Mouse (Mus musculus) 416B (cell line): ENCODE results near the gene Gm8994.
A peak's percentile ranks its signal among the peaks of the same experiment; 100 is the strongest.
"Not testable (repeated sequence)": the region's sequence is repeated elsewhere in the genome, so short reads cannot be mapped to it uniquely, and the experiment has no call there.

Source experiments
- DNase-seq: peaks from one replicate; pipeline ENCODE4 v3.0.0; 2011; ENCODE audit warnings: low read depth

The Gm8994 gene

DNA sequence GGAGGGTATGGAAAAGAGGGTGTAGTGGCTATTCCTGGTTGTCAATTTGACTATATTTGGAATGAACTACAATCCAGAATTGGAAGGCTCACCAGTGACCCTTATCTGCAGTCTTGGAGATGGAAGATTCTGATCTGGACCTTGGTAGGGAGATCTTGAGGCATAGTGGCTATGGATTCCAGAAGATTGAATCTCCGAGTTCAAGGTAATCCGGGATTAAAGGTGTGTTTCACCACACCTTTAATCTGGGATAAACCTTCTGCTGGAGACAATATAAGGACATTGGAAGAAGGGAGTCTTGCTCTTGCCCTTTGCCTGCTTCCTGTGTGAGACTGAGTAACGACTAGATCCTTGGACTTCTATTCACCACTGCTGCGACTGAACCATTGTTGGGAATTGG, at the start of gene Gm8994:
Gene Gm8994 (plus strand): TSS at position 301 of the 400 bp plus-strand sequence.
- not testable (repeated sequence) for DNase-seq

DNA sequence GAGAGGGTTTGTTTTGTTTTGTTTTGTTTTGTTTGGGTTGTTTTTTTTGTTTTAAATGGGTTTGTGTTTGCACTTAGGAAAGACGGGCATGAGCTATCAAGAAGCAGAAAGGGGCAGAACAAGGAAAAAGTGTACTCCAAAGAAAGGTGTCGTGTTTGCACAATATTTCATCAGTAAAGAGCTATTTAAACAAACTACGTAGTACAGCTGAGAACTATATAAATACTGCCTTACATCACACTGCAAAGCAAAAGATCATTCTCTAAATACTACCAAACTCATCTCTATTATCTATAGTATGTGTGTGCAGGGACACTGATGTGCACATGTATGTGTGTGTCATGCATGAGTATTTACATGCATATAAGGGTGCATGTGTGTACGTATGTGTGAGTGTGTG, 49.7 kb upstream of the Gm8994 start:
- no peak for DNase-seq

DNA sequence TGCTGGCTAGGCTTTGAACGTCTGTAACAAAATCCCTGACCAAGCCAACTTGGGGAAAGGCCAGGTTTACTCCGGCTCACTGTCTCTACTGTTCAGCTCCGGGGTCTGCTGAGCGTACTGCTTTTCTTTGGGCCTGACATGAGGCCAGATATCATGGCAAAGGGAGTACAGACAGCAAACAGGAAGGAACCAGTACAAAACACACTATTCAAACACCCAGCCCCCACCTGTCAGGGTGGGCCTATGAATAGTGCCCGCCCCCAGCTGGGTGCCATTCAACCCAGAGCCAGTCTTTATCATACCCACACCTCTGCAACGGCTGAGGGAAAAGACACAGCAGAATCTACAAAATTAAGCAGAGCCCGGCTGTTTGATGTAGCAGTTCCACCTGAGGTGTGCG, 42.8 kb upstream of the Gm8994 start:
- no peak for DNase-seq

DNA sequence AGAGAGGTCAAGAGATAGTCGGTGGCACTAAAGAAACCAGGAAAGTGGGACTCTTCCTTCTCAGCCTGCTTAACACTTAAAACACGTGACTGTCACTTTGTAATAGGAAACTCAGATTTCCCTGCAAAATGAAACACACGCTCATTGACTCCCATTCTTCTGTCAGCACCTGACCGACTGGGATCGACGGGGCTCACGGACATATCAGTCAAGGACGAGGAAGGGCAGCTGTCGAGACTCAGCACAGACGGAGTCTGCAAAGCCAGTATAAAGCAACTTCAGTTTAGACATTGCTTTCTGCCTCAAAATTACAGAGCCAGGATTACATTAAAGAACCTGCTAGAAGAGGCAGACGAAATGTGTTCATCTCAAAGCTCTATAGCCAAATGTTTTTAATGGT, 41.2 kb upstream of the Gm8994 start:
- no peak for DNase-seq

DNA sequence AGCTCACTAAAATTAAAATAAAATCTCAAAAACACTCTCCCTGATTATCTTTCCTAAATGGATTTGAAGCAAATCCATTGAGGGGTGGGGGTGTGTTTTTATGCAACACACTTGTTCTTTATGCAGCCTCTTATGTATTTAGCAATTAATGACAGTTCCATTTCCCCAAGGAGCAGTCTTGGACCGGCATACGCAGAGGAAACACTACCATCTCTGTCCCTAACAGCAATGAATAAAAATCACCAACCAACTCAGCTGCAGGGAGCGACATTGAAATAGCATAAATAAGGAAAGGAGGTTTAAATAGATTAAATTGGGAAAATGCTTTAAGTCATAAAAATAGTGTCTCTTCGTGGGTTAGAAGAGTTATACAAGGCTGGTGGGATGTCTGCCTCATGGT, 40.8 kb upstream of the Gm8994 start:
- no peak for DNase-seq

DNA sequence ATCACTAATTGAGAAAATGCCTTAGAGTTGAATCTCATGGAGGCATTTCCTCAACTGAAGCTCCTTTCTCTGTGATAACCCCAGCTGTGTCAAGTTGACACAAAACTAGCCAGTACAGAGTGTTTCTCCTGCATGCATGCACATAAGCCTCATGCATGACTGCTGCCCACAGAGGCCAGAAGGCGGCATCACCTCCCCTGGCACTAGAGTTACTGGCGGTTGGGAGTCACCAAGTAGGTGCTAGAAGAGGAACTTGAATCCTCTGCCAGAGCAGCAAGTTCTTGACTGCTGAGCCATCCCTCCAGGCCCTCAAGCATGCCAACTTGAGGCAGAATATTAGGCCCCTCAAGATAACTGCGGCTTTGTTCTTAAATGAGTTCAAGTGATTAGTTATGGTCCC, 35.9 kb upstream of the Gm8994 start:
- DNase-seq = no peak

DNA sequence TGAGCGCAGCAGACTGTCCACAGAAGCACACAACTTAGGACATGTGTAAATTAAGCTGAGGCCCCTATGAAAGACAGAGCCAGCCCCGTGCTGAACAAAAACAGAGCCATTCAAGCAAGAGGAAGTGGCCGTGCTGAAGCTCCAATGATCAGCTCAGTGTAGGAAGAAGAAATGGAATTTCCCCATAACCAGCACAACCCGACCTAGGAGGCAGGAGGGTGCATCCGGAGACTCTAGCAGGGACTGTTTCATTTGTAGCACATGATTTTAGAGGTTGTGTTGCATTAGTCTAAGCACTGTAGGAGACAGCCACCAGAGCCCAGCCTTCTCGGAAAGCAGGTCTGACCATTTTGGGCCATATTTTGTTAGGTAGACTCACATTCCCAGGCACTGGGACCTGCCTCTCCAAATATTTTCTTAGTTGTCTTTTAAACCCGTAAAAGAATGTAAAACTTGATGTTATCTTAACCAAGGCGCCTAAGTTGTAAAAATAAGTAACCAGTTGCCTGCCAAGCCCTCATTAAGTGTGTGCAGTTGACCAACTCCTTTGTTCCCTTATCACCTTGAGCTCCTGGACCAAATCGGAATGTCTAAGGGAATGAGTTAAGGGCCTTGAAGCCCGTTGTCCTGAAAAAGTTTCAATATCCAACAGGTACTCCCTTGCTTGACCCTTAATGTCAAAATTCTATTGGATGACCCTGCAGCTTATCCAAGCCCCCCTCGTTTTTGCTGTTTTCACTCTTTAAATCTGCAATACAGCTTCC, 35.2 kb upstream of the Gm8994 start:
- DNase-seq = no peak

DNA sequence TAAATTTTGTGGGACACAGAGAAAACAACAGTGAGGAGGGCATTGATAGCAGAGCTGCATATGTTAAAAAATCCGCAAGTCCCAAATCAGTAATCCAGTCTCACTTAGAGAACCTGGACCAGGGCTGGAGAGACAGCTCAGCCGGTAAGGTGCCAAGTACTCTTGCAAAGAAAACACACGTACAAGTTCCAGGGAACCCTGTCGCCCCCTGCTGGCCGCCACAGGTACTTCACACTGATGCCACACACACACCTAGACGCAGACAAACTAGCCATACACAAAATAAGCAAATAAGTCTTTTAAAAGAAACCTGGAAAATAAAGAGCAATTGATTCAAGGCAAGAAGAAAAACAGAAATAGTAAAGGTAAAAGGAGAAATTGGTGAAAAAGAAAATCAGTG, 33.6 kb upstream of the Gm8994 start:
- no peak for DNase-seq

DNA sequence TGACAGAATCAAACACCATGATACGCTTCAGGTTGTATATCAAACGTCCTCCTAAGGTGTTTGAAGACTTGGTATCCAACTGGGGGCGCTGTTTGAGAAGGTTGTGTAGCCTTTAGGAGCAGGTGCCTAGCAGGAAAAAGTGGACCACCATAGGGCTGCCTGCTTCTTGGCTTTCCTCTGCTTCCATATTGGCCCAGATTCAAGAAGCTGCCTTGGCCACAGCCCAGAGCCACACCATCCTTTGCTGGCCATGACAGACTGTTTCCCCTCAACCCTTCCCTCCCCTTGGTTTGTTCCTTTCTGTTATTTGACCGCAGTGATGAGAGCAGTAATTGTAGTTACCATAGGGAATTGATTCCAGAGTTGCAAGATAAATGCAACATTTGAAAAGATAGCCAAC, 31.5 kb upstream of the Gm8994 start:
- no peak for DNase-seq

DNA sequence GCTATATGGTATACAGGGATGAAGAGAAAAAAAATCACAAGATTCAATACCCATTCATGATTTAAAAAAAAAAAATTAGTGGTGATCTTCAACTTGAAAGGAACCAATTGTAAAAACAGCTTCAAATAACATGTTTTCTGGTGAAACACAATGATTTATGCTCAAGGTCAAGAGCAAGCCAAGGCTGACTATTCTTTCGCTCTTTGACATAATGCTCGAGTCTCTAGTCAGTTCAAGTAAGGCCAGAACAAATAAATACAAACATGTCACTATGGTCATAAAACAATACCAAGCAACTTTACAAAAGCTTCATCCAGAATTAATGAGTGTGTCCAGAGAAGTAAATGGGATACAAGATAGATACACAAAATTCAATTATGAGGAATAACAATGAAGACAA, 31.1 kb upstream of the Gm8994 start:
- no peak for DNase-seq

DNA sequence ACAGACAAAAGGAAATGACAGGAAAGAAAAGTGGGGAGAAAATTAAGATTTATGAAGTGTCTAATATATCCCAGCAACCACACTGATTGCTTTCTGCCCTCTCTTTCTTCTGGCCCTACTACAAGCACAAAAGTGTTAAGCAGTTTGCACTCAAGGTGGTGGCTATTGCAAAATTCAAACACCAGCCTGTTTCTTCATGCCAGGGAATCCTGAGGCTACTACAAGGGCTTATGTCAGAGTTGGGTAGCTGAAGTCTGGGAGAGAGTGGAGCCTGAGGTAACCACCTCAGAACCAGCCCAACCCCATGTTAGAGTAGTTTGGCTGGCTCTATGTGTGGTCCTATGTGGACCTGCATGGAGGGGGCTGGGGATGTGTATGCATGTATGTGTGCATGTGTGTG, 23.8 kb upstream of the Gm8994 start:
- no peak for DNase-seq

DNA sequence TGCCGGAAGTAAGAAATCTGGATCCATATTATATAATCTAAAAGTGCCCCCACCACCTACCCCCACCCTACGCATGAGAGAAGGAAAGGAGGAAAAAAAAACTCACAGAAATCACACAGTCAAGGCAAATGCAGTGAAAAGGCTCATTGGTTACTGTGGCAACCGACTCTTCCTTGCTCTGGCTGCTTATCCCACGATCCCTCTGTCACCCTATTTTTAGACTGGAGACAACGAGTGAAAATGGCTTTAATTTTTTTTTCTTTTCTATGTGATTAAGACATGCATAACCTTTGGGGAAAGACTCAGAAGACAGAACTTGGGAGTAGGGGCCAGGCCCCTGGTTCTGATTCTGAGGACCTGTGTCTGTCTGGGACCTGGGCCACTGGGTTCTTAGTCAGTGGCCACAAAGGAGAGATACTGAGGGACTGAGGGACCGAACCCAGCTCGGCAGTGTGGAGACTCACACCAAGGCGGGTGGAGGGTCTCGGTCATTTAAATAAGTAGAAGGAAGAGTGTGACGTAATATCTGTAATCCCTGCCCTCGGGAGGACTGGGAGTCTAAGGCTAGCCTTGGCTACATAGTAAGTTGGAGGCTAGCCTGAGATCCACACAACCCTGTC, 22.9 kb upstream of the Gm8994 start:
- no peak for DNase-seq

DNA sequence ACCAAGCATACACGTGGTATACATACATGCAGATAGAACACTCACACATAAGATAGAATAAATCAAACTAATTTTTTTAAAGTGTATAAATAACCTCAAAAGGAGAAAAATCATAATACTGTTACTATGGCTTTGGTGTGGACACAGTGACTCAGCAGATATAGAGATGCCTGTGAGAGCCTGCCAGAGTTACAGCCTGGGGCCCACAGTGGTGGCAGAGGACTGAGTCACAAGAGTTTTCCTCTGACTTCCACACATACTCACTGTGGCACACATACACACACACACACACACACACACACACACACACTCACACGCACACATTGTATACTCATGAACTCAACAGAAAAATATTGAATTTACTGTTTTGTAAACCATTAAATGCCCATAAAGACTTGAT, 17.9 kb upstream of the Gm8994 start:
- DNase-seq = peak; percentile 46

DNA sequence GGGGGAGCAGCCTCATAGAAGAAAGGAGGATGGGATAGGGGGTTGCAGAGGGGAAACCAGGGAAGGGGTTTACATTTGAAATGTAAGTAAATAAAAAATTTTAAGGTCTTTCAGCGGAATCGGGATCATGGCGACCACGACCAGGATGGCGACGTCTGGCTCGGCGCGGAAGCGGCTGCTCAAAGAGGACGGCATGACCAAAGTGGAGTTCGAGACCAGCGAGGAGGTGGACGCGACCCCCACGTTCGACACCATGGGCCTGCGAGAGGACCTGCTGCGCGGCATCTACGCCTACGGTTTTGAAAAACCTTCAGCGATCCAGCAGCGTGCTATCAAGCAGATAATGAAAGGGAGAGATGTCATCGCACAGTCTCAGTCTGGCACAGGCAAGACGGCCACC, 1.1 kb downstream of the Gm8994 start:
- DNase-seq = not testable (repeated sequence)

DNA sequence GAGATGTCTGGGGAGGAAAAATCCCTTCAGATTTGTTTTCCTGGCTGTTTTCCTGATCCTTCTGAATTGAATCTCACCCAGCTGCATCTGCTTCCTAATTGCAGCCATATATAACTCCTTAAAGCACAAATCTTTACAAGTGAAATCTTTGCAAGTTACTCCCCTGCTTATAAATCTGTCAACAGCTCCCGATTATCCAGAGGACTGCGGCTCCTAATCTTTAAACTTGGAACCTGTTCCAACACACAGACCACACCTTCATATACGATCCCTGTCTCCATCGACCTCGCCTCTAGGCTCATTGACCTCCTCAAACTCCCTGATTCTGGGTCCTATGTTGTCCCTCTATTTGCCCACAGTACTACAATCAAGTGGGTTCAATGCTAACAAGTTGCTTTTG, 13.3 kb downstream of the Gm8994 start:
- no peak for DNase-seq

DNA sequence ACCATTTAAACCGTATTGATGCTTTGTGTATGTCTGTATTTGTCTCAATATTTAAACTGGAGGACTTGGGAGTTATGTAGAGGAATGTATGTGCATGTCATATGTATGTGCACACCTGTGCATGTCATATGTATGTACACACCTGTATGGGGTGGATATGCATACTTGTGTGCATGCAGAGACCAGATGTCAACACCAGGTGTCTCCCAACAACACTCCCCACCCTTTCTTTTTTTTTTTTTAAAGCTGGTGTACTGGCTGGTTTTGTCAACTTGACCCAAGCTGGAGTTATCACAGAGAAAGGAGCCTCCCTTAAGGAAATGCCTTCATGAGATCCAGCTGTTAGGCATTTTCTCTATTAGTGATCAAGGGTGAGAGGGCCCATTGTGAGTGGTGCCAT, 13.8 kb downstream of the Gm8994 start:
- DNase-seq = no peak

DNA sequence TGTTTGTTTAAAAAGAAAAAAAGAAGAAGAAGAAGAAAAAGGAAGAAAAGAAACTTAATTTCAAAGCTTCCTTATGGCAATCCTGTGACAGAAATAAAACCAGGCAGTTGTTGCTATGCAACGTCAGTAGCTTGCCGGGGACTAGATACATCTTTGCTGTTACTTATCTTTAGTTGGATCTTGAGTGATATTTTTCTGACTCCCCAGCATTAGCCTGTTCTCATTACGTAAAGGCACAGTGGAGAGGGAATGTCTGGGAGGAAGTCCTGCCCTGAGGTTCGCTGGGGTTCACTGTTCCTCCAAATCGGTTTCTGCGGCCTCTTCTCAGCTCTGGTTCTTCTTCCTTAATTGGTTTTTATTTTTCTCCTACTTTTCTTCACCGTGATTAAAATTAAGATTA, 16.5 kb downstream of the Gm8994 start:
- DNase-seq = no peak

DNA sequence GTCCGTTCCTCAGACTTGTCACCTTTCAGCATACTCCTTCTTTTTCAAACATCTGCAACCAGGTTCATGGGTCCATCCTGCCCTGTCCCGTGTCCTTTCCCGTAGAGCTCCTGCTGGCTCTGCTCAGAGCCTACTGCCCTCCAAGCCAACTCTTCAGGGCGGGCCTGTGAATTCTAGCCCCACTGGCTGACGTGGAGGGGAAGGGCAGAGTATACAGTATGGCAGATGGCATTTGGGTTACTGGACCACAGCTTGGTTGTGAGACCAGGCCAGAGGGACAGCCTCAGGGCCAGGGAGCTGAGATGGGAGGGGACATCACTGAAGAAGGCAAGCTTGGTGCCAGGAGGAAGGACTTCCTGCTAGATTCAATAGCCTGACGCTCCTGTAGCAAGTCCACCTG, 17.7 kb downstream of the Gm8994 start:
- no peak for DNase-seq

DNA sequence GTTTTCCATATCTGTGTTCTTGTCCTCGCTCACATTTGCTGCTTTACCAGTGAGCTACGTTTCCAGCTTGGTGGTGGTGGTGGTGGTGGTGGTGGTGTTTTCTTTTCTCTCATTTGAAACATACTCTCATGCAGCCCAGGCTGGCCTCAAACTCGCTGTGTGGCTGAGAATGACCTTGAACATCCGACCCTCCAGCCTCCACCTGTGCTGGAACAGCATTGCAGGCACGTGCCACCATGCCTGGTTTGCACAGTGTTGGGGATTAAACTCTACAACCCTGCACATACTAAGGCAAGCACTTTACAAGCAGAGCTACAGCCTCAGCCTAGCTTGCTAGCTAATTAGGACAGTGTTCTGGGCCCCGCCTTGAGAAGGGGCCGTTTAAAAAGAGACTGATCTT, 18.3 kb downstream of the Gm8994 start:
- DNase-seq = no peak

DNA sequence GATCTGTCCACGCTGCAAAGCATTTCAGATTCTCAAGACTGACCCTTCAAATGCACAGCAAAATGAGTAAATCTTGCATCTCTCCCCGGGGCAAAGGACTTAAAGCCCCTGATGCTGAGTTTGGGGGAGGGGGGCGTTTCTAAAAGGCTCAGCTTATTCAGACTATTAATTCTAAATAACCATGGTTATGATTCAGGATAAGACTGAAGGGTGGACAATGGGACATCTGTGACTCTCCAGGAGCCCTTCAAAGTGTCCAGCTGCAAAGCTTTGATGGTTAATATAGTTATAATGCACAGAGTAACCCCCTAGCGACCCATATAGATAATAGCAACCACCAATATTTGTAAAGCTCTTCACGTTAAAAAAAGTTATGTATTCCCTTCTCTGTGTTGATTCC, 19.7 kb downstream of the Gm8994 start:
- no peak for DNase-seq

DNA sequence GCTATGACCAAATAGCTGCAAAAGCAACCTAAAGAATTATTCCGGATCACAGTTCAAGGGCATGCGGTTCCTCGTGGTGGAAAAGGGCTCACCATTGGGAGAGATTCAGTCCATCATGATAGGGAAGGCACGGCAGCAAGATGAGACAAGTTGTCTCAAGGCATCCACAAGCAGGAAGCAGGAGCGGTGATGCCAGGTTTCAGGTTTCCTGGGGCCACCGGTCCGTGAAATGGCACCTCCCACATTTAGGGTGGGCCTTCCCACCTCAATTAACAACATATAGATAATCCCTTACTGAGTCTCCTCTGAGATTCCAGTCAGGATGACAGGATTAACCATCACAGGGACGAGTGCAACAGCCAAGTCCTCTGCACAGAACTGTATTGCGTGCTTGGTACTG, 20.3 kb downstream of the Gm8994 start:
- no peak for DNase-seq

DNA sequence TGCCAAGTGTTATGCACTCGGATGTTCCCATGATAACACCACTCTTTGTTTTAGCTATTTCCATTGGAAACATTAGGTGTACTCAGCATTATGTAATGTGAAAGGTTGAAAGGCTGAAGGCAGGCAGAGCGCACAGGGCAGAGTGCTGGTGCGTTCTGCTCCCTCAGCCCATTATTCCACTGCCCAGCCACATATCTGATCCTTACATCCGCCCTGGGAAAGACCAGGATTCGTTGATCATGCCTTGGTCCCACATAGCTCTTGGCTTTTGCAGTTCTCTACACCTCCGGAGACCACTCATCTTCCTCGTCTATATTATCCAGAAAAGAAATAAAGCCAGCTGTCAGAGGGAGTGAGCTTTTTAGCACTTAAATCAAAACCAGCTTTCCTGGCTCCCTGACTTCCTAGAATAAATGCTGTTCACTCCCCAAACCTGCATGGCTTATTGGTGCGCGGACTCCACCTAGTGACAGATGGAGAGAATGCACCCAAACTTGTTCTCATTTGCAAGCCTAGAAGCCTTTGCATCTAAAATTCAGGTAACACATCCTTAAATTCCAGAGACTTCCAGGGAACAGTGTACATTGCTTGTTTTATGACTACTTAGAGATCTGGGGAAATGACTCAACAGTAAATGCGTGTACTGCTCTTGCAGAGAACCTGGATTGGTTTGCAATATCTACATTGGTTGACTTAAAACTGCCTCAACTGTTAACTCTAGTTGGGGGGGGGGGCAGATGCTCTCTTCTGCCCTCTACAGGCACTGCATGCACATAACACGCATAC, 26.3 kb downstream of the Gm8994 start:
- peak; percentile 66 for DNase-seq

DNA sequence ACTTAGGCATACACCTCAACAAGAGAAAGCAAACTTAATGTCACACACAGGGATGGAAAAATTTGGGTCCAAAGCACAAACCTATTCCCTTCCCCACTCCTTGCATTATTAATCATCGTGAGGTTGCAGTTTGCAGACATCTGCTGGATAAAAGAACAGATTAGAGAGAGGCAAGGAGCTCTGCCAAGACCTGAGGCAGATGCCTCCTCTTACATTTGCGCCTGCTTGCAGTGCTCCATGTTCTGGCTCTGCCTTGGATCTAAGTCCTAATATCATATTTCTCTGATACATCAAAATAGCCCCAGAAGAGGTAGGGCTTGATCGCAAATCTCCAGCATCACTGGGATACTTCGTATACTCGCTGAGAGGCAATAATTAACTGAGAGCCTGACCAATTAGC, 31.1 kb downstream of the Gm8994 start:
- DNase-seq = no peak
